Mouse (Mus musculus) right cerebral cortex, postnatal 36 days (tissue): ENCODE data around the gene Ntn4.
"Not testable (repeated sequence)": the region's sequence is repeated elsewhere in the genome, so short reads cannot be mapped to it uniquely, and the experiment has no call there.

ENCODE experiments used
- DNase-seq, 2 experiments: peaks; one replicate each; pipeline ENCODE4 v3.0.0; 2022; ENCODE audit warnings: low spot score in 2 of 2, mixed read lengths in 1 of 2

The Ntn4 gene

GRCm38 (mm10) chr10:93683896-93684295, 43.4 kb downstream of the Ntn4 start:
- no peak for DNase-seq

GRCm38 (mm10) chr10:93685416-93685815, 44.9 kb downstream of the Ntn4 start:
- DNase-seq: not testable (repeated sequence)

- no peak for DNase-seq
Observed at GRCm38 (mm10) chr10:93686579-93686978, 46.1 kb downstream of the Ntn4 start.

- DNase-seq: no peak
Observed at GRCm38 (mm10) chr10:93687781-93688180, 47.3 kb downstream of the Ntn4 start.

- no peak for DNase-seq
Observed at GRCm38 (mm10) chr10:93688306-93689171, 48.1 kb downstream of the Ntn4 start.

- DNase-seq: no peak
Observed at GRCm38 (mm10) chr10:93691344-93691743, 50.9 kb downstream of the Ntn4 start.

- no peak for DNase-seq
Observed at GRCm38 (mm10) chr10:93695043-93695791, 54.7 kb downstream of the Ntn4 start.

- DNase-seq: no peak
Observed at GRCm38 (mm10) chr10:93696001-93696400, 55.5 kb downstream of the Ntn4 start.

- DNase-seq: no peak
Observed at GRCm38 (mm10) chr10:93697866-93698483, 57.5 kb downstream of the Ntn4 start.

- no peak for DNase-seq
Observed at GRCm38 (mm10) chr10:93699689-93700478, 59.4 kb downstream of the Ntn4 start.

GRCm38 (mm10) chr10:93700589-93701363, 60.3 kb downstream of the Ntn4 start:
- no peak for DNase-seq

GRCm38 (mm10) chr10:93703946-93704345, 63.5 kb downstream of the Ntn4 start:
- DNase-seq: no peak

GRCm38 (mm10) chr10:93707149-93708075, 66.9 kb downstream of the Ntn4 start:
- no peak for DNase-seq

- no peak for DNase-seq
Observed at GRCm38 (mm10) chr10:93708076-93708473, 67.6 kb downstream of the Ntn4 start.

GRCm38 (mm10) chr10:93708515-93708914, 68.0 kb downstream of the Ntn4 start:
- DNase-seq: no peak

GRCm38 (mm10) chr10:93709536-93709935, 69.1 kb downstream of the Ntn4 start:
- DNase-seq: no peak

GRCm38 (mm10) chr10:93721625-93722337, 81.3 kb downstream of the Ntn4 start:
- DNase-seq: no peak

- DNase-seq: no peak
Observed at GRCm38 (mm10) chr10:93723942-93724542, 83.6 kb downstream of the Ntn4 start.

GRCm38 (mm10) chr10:93728131-93728530, 87.7 kb downstream of the Ntn4 start:
- no peak for DNase-seq
